Mouse (Mus musculus) T-helper 17 cell (primary cell): ENCODE data around the gene Gemin8.

ENCODE experiments used
- in situ Hi-C, 2 experiments: fragments of 300-600 bp; cut with MboI, MseI; formaldehyde crosslinking; loops; 1 replicate in 1 of 2; 2 replicates in 1 of 2; pipeline ENCODE4 v1.15.1; 2025; ENCODE audit warnings: high pct_unique_total_duplicates in 2 of 2

The Gemin8 gene

GRCm38 (mm10) chrX:166226856-166227255 is 56.6 kb downstream of the Gemin8 start:
- in situ Hi-C loops = no loop called here

- in situ Hi-C loops = loop anchor here (5.0 kb wide), 2 partner anchors 63 to 1003 kb away; no protein-coding TSS in a partner anchor
These were observed 59.5 kb downstream of the Gemin8 start for GRCm38 (mm10) chrX:166229750-166230149.

- in situ Hi-C loops = loop anchor here (5.0 kb wide), 2 partner anchors 62 to 1002 kb away; no protein-coding TSS in a partner anchor
These were observed 60.4 kb downstream of the Gemin8 start for GRCm38 (mm10) chrX:166230515-166231267.

GRCm38 (mm10) chrX:166236131-166236530 is 65.9 kb downstream of the Gemin8 start:
- in situ Hi-C loops = loop anchor here in 1 of 2 experiments (5.0 kb wide), 1 partner anchor 54 kb away; no protein-coding TSS in a partner anchor

GRCm38 (mm10) chrX:166238831-166239460 is 68.7 kb downstream of the Gemin8 start, which contains the start of gene Gpm6b:
Gene Gpm6b (plus strand): TSS chrX:166238911.
- in situ Hi-C loops = loop anchor here in 1 of 2 experiments (5.0 kb wide), 1 partner anchor 57 kb away; no protein-coding TSS in a partner anchor

- in situ Hi-C loops = loop anchor here in 1 of 2 experiments (5.0 kb wide), 1 partner anchor 57 kb away; no protein-coding TSS in a partner anchor
These were observed 69.3 kb downstream of the Gemin8 start for GRCm38 (mm10) chrX:166239520-166239919.
